Mouse (Mus musculus) 3T3-L1 (cell line): Measurements from ENCODE around the gene L3mbtl4.
"Not testable (repeated sequence)": the region's sequence is repeated elsewhere in the genome, so short reads cannot be mapped to it uniquely, and the experiment has no call there.

Experiments
- DNase-seq: peaks from one replicate; pipeline ENCODE4 v3.0.0-alpha.2; 2015; ENCODE audit warnings: low read depth, low spot score

The L3mbtl4 gene

GRCm38 (mm10) chr17:68388481-68388880, 114.9 kb downstream of the L3mbtl4 start:
- no peak for DNase-seq

GRCm38 (mm10) chr17:68405993-68406392, 132.4 kb downstream of the L3mbtl4 start:
- no peak for DNase-seq

GRCm38 (mm10) chr17:68407121-68407520, 133.5 kb downstream of the L3mbtl4 start:
- not testable (repeated sequence) for DNase-seq

GRCm38 (mm10) chr17:68422663-68423498, 149.3 kb downstream of the L3mbtl4 start:
- no peak for DNase-seq

GRCm38 (mm10) chr17:68433576-68433975, 160.0 kb downstream of the L3mbtl4 start:
- DNase-seq, result no peak

- no peak for DNase-seq
Observed at GRCm38 (mm10) chr17:68450921-68451320, 177.3 kb downstream of the L3mbtl4 start.

- no peak for DNase-seq
Observed at GRCm38 (mm10) chr17:68461471-68461870, 187.9 kb downstream of the L3mbtl4 start.

GRCm38 (mm10) chr17:68467311-68467710, 193.7 kb downstream of the L3mbtl4 start:
- DNase-seq, result no peak

- no peak for DNase-seq
Observed at GRCm38 (mm10) chr17:68490065-68490691, 216.6 kb downstream of the L3mbtl4 start.

GRCm38 (mm10) chr17:68492231-68492630, 218.6 kb downstream of the L3mbtl4 start:
- DNase-seq, result no peak

GRCm38 (mm10) chr17:68502998-68503397, 229.4 kb downstream of the L3mbtl4 start:
- DNase-seq, result not testable (repeated sequence)

GRCm38 (mm10) chr17:68559698-68560097, 286.1 kb downstream of the L3mbtl4 start:
- DNase-seq, result no peak

- no peak for DNase-seq
Observed at GRCm38 (mm10) chr17:68560264-68560663, 286.7 kb downstream of the L3mbtl4 start.

- no peak for DNase-seq
Observed at GRCm38 (mm10) chr17:68571806-68572205, 298.2 kb downstream of the L3mbtl4 start.

GRCm38 (mm10) chr17:68585195-68585594, 311.6 kb downstream of the L3mbtl4 start:
- no peak for DNase-seq

GRCm38 (mm10) chr17:68591619-68592018, 318.0 kb downstream of the L3mbtl4 start:
- no peak for DNase-seq

GRCm38 (mm10) chr17:68602744-68603143, 329.1 kb downstream of the L3mbtl4 start:
- no peak for DNase-seq

GRCm38 (mm10) chr17:68607691-68608090, 334.1 kb downstream of the L3mbtl4 start:
- DNase-seq, result peak; percentile 9

- DNase-seq, result no peak
Observed at GRCm38 (mm10) chr17:68611247-68611646, 337.6 kb downstream of the L3mbtl4 start.

GRCm38 (mm10) chr17:68625281-68625680, 351.7 kb downstream of the L3mbtl4 start:
- DNase-seq, result no peak

- DNase-seq, result no peak
Observed at GRCm38 (mm10) chr17:68629631-68630426, 356.2 kb downstream of the L3mbtl4 start.

GRCm38 (mm10) chr17:68631396-68631795, 357.8 kb downstream of the L3mbtl4 start:
- DNase-seq, result no peak
